Mouse (Mus musculus): ENCODE measurements at regions not wholly inside any gene's neighbourhood (a gene's known extent, or its start where the extent isn't known, plus 50 kb on each side); places are given as distances from the start of the nearest gene placed in this dataset.

GRCm38 (mm10) chr17:64203611-64204010 lies 128.1 kb downstream of the Pja2 start:
- no peak for TF ChIP-seq EP300 (IDR thresholded peaks at IDR 0.05; ENCODE audit: low read depth)
- TF ChIP-seq CTCF (IDR thresholded peaks at IDR 0.05; ENCODE audit: low read depth) = no peak

All from liver, postnatal 0 days (tissue).